Mouse (Mus musculus): ENCODE measurements around the gene 4930539E08Rik.

Gene 4930539E08Rik

DNA sequence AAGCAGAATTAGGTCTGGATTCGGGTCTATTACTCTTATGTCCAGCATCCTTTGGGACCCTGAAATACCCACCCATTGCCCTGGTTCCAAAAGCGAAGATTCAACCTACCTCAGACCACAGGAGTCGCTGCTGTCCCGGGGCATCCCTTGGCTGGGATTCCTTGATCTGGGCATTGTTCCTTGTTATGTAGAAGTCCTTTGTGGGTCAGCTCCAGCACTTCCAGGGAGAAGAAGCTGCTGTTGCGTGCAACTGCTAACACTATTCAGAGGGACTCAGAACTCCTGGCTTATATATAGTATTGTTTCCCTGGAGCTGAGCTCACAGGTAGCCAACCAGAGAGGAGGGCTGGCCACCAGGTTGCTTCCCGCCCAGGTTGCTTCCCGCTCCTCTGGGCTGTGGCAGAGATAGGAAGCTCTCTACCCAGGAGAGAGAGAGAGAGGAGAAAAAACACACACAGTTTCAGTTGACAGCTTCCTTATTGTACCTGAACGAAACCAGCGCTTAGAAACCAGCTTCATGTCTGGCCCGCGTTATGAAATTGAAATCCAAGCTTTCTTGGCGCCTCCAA, at the start of gene 4930539E08Rik:
TSS of gene 4930539E08Rik (minus strand) at position 265 of the 569 bp plus-strand sequence.
- DNase-seq, result no peak

DNA sequence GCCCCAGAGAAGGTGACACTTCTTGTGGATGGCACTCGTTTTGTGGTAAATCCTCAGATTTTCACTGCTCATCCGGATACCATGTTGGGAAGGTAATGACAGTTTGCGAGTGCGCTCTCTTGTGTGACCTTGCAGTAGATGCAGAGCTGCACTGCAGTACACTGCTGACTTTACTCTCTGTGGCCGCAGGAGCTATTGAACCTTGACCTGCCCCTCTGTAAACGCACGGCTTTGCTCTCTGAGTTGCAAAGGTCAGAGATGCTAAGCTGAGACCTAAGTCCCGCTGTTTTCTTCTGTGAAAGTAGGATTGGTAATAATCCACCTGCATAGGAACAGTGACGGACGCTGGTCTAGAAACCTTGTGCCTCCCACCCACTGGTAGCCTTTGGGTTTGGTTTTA, 46.5 kb upstream of the 4930539E08Rik start:
- no peak for DNase-seq

- no peak for DNase-seq
Observed at GRCm38 (mm10) chr17:28960597-28960996, 45.5 kb upstream of the 4930539E08Rik start.

DNA sequence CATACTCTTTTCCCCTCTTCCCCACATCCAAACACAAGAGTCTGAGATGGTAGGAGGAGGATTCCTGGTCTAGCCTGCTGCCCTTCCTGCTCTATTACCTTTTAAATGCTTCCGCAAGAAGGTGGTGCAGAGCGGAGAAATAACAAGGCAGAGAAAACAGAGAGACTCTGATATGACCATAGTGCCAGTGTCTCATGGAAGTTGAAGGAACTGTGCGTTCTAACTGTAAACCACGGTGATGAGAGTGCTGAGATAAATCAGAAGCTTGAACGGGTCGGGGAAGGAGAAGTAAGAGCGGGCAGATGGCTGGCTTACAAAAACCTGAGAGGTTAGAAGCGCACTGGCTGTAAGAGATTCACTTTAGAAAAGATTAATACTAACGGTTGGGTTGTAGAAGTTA, 39.3 kb upstream of the 4930539E08Rik start:
- no peak for DNase-seq

- DNase-seq, result peak in 1 of 2 experiments; percentile 18
Observed at GRCm38 (mm10) chr17:28953251-28953650, 38.1 kb upstream of the 4930539E08Rik start.

GRCm38 (mm10) chr17:28951831-28952799, 37.0 kb upstream of the 4930539E08Rik start, which contains the start of gene Kctd20:
TSS of gene Kctd20 (plus strand) at chr17:28951950.
- peak; percentile 95 to 97 for DNase-seq

DNA sequence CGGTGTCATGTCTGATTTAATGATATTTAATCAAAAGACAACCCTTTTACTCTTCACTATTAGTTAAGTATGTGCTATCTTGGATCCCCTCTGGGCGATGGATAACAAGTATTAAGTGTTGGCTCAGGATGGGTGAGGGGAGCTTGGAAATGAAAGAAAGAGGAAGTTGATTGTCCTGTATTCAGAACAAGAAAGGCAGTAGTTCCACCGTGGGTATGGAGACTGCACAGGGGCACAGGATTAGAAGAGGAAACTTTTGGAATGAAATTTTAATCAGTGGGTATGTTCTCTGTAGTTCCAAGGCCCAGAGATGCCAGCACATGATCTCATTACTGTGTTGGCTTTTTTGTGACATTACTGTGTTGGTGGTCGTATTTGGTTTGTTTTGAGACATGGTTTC, 35.6 kb upstream of the 4930539E08Rik start:
- DNase-seq, result no peak

- no peak for DNase-seq
Observed at GRCm38 (mm10) chr17:28948661-28949060, 33.5 kb upstream of the 4930539E08Rik start.

DNA sequence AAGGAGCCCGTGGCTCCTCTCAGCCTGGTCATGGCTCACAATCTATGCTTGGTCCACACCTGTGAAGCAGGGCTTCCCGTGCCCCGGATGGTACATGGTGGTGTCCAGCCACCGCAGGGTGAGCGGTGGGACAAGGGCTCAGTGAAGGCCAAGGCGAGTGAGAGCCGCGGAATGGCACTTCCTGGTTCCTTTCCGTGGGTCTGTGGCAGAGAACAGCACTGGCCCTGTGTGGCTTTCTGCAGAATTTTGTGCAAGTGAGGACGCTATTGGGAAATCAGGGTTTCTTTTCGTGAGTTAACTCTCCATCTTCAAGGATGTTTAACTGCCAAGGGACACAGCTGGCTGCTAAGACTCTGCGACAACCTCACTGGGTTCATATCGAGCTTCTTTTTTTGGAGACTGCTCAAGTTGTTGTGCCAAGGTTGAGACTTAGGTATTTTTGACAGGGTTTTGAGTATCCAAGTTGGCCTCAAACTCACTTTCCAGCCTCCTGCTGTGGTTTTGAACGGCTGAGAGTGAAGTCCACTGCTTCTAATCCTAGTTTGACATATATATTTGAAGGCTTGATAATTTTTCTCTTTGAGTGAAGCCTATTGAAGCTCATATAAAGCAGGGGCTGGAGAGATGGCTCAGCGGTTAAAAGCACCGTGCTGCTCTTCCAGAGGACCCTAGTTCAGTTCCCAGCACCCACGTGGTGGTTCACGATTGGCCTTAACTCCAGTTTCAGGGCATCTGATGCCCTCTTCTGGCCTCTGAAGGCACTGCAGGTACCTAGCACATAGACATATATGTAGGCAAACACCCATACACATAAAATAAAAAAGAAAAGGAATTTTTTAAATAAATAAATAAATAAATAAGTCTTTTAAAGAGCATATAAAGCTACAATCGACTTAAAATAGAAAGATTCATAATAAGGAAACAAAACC, 32.2 kb upstream of the 4930539E08Rik start:
- DNase-seq, result no peak

GRCm38 (mm10) chr17:28944481-28944880, 29.4 kb upstream of the 4930539E08Rik start:
- DNase-seq, result no peak

DNA sequence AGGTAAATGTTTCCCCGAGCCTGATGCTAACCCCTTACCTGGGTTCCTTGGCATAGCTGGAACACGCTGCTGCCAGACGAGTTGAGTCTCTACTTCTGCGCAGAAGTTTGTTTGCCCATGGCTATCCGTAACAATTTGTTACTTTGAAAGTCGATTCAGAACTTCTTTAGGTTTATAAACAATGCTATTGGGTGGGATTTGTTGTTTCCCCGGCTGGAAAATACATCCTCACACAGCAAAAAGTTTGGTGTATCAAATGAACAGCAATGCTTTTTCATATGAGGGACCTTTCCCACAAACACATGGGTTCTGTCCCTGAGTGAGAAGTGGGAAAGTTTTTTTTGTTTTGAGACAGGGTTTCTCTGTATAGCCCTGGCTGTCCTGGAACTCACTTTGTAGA, 28.6 kb upstream of the 4930539E08Rik start, which contains the start of gene Pxt1:
TSS of gene Pxt1 (minus strand) at position 101 of the 400 bp plus-strand sequence.
- no peak for DNase-seq

GRCm38 (mm10) chr17:28942101-28942500, 27.0 kb upstream of the 4930539E08Rik start:
- no peak for DNase-seq

DNA sequence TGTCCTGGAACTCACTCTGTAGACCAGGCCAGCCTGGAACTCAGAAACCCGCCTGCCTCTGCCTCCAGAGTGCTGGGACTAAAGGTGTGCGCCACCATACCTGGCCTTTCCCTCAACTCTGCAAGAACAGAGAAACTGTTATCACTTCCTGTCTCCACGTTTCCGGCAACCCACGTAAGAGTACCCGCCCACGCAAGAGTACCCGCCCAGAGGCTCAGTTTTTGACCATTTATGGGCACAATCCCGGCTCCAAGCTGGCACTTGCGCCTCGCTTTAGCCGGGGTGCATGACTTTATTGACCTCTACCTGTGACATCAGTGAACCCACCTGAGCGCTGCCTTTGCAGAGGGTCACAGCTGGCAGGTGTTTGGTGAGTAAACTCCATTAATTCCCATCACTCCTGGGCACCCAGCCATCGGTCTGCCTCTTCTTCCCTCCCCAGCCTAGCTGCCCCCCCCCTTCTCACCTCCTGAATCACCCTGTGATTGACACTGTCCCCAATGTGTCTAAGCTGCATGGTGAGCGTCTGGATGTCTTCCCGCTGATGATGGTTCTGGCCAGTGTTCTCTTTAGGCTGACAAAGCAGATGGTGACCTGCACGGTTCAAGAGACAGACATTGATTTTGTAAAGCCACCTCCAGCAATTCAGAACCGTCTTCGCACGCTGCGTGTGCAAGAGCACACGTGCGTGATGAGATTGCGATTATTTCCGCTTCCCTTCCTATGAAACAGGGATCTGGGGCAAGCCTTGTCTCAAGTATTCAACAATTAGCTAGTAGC, 25.8 kb upstream of the 4930539E08Rik start:
- no peak for DNase-seq

- peak; percentile 35 to 37 for DNase-seq
Observed at GRCm38 (mm10) chr17:28936622-28937345, 21.7 kb upstream of the 4930539E08Rik start.

DNA sequence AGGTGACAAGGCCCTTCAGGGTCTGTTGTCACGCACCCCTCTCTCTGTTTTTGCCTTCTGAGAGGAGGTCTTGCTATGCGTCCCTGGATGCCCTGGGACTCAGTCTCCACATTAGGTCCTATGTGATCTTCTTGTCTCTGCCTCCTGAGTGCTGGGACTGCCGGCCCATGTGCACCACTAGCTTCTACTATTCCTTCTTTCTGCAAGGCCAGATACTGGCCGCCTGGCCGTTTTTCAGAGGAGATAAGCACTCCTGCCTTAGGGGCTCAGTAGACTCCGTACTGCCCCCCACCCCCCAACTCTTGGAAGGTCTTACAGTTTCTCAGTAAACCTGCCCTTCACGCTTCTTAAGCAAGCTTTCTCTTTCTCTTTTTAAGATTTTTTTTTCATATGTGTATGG, 21.0 kb upstream of the 4930539E08Rik start:
- no peak for DNase-seq

- no peak for DNase-seq
Observed at GRCm38 (mm10) chr17:28934120-28934916, 19.2 kb upstream of the 4930539E08Rik start.

DNA sequence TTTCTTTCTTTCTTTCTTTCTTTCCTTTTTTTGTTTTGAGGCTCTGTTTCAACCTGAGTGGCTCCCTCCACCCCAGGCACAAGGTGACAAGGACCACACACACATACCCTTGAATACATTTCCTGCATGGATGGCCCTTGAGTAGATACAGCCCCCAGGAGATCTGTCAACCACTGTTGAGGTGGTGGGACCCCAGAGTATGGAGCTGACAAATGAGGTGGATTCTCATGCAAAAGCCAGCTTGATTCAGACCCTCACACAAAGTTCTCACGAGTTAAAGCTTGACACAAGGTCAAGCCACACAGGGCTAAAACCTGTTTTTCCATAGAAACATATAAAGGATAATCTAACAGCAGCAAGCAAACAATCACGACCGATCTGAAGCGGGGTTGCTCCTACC, 17.1 kb upstream of the 4930539E08Rik start:
- no peak for DNase-seq

- no peak for DNase-seq
Observed at GRCm38 (mm10) chr17:28931436-28932211, 16.5 kb upstream of the 4930539E08Rik start.

- DNase-seq, result peak; percentile 40 to 55
Observed at GRCm38 (mm10) chr17:28930392-28931074, 15.4 kb upstream of the 4930539E08Rik start.

Measured in cerebellum, postnatal 36 days (tissue).